Mouse (Mus musculus): ENCODE measurements around the gene Syt7.

The Syt7 gene

DNA sequence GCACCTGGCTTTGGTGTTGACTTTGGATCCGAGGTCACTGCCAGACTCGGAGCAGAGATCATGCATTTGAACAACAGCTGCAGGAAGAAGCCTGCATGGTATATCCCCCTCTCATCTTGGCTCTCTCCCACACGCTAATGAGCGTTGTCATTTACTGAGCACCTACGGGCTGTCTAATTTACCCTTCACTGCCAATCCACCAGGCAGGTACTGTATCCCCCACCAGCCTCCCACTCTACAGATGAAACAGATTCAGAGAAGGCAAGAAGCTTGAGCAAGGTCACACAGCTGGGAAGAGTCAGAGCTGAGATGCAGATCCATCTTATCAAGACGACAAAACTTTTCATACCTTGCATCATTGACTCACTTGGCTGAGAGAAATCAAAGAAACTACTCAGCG is 72.7 kb downstream of the Syt7 start:
- DNase-seq, result no peak

DNA sequence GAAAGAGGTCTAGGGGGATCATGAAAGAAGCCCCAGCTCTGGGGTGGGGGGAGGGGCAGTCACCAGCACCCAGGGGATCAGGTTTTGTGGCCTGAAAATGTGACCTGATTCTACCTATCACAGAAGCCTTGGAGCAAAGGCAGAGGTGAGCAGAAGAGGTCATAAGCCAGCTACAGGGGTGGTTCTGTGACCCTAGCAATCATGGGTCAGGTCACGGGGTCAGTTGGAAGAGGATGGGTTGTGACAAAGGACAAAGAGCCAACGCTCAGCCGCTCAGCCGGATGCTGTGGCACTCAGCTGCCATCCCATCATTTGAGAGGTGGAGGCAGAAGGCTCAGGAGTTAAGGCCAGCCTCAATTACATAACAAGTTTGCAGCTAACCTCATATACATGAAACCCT is 75.5 kb downstream of the Syt7 start:
- DNase-seq, result no peak

DNA sequence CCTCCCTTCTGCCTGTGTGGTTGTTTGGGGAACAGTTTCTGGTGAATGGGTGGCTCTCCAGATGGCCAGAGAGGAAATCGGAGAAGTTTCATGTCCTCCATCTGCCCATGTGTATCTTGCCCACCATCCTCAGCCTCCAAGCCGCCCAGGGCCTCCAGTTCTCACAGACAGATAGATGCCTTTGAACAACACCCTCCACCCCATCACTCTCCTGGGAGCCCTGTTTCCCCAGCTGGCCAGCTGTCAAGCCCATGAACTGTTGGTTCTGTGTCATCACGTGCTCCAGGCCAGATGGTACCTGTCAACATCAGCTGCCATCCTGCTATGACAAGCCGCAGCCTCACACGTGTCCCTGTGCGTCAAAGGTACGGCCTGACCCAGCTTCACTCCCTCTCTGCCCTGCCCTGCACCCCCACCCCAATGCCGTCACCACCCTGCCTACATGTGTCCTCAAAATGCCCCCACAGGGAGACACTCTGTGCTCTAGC is 80.3 kb downstream of the Syt7 start:
- no peak for DNase-seq

DNA sequence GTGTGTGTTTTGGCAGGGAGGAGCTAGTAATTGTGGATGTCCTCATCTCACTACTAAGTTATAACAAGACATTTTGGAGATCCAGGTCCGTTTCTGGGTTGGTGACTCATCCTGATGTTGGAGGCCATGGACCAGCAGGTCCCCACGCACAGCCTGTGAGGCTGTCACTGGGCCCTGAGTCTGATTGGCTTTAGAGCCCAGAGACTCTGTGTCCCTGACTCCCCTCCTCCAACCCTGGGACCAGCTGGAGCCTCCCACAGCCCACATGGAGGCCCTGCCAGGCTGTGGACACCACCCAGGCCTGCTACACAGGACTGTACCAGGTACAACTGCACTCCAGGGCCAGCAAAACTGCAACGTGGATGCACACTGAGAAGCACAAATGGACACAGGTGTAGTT is 84.1 kb downstream of the Syt7 start:
- DNase-seq, result no peak

DNA sequence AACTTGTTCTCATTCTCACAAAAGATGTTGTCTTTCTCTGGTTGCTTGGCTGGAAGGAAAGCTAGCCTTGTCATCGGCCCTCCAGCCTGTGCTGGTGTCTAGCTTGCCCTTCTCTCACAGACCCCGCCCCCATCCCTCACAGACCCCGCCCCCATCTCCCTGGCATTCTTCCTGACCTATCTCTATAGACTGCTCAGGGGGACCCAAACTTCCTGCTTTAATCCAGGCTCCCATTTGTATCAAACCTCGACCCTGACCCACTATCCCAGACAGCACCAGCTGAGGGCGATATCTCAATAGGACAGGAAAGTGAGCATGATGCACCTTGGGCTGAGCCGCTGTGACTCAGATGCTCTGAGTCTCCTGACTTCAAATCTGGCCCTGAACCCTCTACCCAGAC is 84.9 kb downstream of the Syt7 start:
- DNase-seq, result no peak

DNA sequence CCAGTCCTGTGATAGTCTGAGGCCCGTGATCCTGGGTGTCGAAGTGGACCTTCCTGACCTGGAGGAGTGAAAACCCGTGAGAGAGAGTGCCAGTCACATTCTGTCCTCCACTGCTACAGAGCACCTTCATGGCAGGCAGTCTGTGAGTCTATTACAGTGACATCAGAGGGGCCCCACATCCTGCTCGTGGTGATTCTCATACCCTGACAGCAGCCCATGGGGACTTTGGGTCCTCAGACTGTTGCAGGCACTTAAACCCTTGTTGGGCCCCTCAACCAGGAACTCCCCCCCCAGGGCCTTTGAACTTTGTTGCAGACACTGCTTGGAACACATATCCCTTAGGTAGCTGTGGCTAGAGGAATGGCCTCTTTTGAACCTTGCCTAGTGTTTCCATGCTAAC is 90.7 kb downstream of the Syt7 start:
- no peak for DNase-seq

DNA sequence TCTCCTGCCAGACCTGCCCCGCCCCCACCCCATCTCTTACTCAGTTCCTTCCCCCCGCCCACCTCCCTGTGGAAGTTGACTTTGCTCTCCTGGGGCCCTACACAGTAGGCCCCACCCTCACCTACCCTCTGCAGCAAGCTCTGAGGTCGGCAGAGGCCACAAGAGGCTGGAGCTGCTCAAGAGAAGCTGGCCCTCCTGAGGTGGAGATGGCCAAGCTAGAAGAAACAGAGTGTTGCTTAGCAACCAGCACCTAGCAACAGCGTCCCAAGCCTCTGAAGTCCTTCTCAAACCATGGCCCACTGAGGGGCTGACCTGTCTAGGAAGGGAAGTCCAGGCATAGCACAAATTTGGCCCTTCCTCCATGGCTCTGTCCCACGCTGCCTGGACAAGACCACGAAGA is 93.8 kb downstream of the Syt7 start, which contains the start of gene Ppp1r32:
Gene Ppp1r32, minus strand, starts transcription at position 226 of the 400 bp plus-strand sequence.
- no peak for DNase-seq

DNA sequence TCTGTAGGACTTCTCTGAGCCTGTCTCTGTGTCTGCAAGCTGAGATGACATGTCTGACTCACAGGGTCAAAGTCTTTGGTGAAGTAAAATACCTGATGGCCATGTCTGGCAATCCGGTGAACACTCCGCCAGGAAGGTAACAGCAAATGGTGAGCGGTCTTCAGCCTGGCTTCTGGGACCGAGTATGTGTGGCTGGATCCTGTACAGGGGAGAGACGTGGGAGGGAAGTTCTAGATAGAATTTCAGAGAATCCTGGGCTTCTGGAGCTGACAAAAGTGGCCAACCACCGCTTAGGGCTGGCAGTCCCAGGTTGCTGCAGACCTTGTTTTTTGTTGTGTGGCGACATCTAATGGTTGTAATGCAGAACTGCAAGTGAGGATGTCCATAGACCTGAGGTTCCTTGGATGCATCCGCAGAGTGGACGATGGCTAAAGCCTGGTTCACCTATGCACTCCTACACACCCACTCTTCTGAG is 97.4 kb downstream of the Syt7 start:
- peak; percentile 31 to 63 for DNase-seq

DNA sequence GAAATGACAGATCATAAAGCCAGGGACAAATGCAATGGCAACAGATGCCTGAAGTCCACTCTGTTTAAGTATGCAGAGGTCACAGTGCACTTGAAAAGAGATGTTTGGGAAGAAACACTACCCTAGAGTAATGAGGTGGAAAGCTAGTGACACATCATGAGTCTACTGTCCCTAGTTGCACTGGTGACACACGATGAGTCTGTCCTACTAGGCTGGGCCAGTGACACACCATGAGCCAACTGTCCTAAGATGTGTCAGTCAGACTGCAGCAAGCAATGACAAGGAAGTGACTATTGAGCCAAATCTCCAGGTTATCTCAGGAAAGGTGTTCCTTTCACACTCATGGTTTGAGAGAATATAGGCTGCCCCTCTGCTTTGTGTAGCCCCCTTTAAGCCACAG is 106.8 kb downstream of the Syt7 start:
- DNase-seq, result no peak

DNA sequence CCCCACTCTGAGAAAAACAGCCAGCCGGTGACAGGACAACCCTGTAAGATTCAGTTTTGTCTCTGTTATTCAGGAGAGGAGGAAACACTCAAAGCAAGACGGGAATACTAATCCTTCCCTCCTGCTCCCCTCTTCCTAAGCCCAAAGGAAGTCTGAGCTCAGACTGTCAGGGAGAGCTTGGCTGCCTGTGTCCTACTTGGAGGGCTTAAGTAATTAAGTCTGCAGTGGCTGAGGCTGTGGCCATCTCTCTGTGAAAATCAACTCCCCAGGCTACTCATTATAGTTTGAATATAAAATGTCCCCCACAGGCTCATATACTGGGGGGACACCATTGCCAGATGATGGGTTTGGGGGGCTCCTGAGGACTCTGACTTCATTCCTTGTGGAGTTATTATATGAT is 108.1 kb downstream of the Syt7 start:
- no peak for DNase-seq

DNA sequence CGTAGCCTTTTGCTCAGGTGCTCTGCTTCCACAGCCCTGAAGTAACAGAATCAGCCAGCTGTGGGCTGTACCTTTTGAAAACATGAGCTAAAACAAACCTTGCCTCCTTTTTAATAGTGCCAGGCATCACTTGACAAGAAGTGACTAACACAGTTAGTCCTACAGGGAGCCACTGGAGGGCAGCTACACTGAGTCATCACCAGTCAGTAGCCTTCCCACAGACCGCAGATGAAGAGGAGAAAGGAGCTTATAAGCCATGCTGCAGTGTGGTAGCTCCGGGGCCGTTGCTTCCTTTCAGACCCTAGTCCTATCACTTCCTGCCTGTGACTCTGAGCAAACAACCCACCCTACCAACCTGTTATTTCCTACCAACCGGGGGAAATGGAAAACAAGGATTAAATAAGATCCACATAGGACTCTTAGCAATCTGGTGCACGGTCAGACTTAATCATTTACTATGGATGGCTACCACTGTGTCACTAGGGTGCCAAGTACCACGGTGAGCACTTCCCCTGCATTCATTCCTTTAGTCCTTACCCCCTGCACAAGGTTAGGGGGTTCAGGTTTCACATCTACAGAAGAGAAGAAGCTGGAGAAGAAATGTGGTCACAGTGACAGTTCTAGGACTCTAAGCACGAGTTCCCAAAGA is 108.7 kb downstream of the Syt7 start:
- DNase-seq, result no peak

DNA sequence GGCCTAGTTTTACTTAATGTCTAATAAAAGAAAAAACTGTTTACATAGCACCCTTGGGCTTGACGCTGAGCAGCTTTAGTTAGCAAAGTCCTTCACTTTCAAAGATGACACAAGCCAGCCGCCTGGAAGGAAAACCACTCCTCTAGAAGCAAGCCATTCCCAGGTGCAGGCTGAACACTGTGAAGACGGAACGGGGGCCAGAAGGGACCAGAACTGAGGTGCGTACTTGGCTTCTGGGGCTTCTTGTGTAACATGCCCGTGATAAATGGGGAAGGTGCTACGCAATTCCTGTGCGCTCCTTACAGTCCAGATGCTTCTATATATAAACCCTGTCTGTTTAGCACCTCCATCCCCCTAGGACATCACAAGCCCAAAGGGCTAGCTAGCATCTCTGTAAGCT is 111.7 kb downstream of the Syt7 start:
- no peak for DNase-seq

DNA sequence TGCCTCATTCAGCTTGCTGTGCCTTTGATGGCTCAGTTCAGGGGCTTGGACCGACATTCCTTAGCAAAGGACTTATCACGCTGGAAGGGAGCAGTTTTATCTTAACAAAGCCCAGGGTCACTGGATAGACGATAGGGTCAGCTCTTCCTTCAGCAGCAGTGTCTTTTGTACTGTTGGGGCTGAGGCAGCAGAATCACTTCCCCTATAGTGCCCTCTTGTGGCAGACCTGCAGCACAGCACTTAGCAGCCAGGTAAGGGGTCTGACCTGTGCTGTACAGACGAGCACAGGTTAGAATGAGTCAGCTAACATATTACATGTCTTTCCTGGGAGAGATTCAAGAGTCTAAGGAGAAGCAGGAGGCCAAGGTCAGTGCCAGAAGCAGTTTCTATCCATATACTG is 113.7 kb downstream of the Syt7 start:
- DNase-seq, result peak in 1 of 2 experiments; percentile 24
